Mouse (Mus musculus) right cerebral cortex, postnatal 14 days (tissue): ENCODE measurements around the gene Fzr1.

ENCODE experiments used
- DNase-seq: peaks from one replicate; pipeline ENCODE4 v3.0.0; 2022

Fzr1 gene

GRCm38 (mm10) chr10:81401521-81402226 is 23.4 kb upstream of the Fzr1 start:
- DNase-seq: peak; percentile 60

- no peak for DNase-seq
Observed at GRCm38 (mm10) chr10:81401205-81401520, 22.8 kb upstream of the Fzr1 start.

- no peak for DNase-seq
Observed at GRCm38 (mm10) chr10:81400371-81401204, 22.3 kb upstream of the Fzr1 start.

- no peak for DNase-seq
Observed at GRCm38 (mm10) chr10:81399798-81400308, 21.5 kb upstream of the Fzr1 start.

GRCm38 (mm10) chr10:81399296-81399695 is 21.0 kb upstream of the Fzr1 start:
- DNase-seq: no peak

GRCm38 (mm10) chr10:81396749-81397148 is 18.4 kb upstream of the Fzr1 start:
- no peak for DNase-seq

- no peak for DNase-seq
Observed at GRCm38 (mm10) chr10:81395865-81396264, 17.5 kb upstream of the Fzr1 start.

GRCm38 (mm10) chr10:81395127-81395526 is 16.8 kb upstream of the Fzr1 start:
- DNase-seq: peak; percentile 69

- DNase-seq: no peak
Observed at GRCm38 (mm10) chr10:81393456-81394063, 15.2 kb upstream of the Fzr1 start.

- DNase-seq: no peak
Observed at GRCm38 (mm10) chr10:81392781-81393185, 14.5 kb upstream of the Fzr1 start, which contains the start of gene Smim24. Gene Smim24, plus strand, starts transcription at chr10:81393051.

GRCm38 (mm10) chr10:81392270-81392669 is 14.0 kb upstream of the Fzr1 start:
- no peak for DNase-seq

- no peak for DNase-seq
Observed at GRCm38 (mm10) chr10:81390678-81390965, 12.3 kb upstream of the Fzr1 start.

GRCm38 (mm10) chr10:81389801-81390677 is 11.7 kb upstream of the Fzr1 start:
- peak; percentile 72 for DNase-seq

GRCm38 (mm10) chr10:81389373-81389772 is 11.1 kb upstream of the Fzr1 start:
- no peak for DNase-seq

GRCm38 (mm10) chr10:81388505-81389055 is 10.3 kb upstream of the Fzr1 start, which contains the start of gene Gm48552:
Gene Gm48552, plus strand, starts transcription at chr10:81389005.
- DNase-seq: no peak

- DNase-seq: no peak
Observed at GRCm38 (mm10) chr10:81387716-81388115, 9.4 kb upstream of the Fzr1 start.

GRCm38 (mm10) chr10:81385603-81386306 is 7.4 kb upstream of the Fzr1 start:
- DNase-seq: no peak

GRCm38 (mm10) chr10:81384605-81384982 is 6.3 kb upstream of the Fzr1 start:
- DNase-seq: no peak

- DNase-seq: peak; percentile 99
Observed at GRCm38 (mm10) chr10:81383802-81384604, 5.7 kb upstream of the Fzr1 start, which contains the start of the genes Dohh and Gm48551. Gene Dohh, plus strand, starts transcription at chr10:81384428. Gene Gm48551, plus strand, starts transcription at chr10:81384466.

- DNase-seq: no peak
Observed at GRCm38 (mm10) chr10:81382039-81382438, 3.7 kb upstream of the Fzr1 start.
